Mouse (Mus musculus) cerebellum, adult 18-20 months (tissue): Measurements from ENCODE around the gene Prss57.
"Not testable (repeated sequence)": the region's sequence is repeated elsewhere in the genome, so short reads cannot be mapped to it uniquely, and the experiment has no call there.

Experiments used
- DNase-seq, 2 experiments: peaks; one replicate each; pipeline ENCODE4 v3.0.0; 2021

Gene Prss57

DNA sequence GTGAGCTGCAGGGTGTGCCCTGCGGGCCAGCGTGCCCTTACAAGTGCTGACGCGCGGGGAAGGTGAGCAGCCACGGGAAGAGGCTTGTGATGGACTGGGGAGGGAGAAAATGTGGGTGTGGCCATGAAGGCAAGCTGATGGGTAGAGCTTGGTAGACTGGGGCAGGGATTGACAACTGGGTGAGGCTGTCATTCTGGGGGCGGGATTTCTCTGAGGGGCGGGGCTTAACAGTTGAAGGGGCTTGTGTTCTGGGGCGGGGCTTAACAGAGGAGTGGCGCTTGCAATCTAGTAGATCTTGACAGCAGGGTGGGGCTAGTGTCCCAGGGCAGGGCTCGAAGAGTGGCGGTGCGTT lies 10.1 kb downstream of the Prss57 start:
- DNase-seq = no peak

DNA sequence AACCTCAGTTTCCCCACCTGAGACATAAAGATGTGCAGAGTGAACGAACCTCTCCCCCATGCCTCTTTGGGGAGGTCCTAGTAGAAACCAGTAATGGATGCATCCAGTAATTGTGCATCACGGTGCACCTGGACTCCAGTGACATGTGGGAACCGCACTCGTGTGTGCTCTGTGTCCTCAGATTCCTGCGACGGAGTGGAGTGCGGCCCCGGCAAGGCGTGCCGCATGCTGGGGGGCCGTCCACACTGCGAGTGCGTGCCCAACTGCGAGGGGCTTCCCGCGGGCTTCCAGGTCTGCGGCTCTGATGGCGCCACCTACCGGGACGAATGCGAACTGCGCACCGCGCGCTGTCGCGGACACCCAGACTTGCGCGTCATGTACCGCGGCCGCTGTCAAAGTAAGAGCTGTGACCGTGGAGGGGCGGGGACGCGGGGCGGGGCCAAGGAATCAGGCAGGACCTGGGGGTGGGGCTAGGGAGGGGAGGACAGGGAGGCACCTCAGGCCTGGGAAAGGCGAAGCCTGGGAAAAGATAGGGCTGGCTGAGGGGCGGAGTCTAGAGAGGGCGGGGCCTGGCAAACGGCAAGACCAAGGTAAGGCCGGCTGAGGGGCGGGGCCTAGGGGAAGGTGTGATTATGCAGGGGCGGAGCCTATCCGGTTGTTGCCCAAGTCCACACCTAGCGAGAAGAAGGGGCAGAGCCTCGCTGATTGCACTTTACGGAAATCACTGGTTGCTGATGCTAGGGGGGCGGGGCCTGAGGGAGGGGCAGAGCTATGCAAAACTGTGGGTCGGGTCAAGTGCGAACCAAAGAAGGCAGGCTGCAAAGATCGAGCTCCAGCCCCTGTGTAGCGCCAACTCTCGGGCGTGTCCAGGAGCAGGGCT lies 10.7 kb downstream of the Prss57 start:
- peak; percentile 96 to 99 for DNase-seq

DNA sequence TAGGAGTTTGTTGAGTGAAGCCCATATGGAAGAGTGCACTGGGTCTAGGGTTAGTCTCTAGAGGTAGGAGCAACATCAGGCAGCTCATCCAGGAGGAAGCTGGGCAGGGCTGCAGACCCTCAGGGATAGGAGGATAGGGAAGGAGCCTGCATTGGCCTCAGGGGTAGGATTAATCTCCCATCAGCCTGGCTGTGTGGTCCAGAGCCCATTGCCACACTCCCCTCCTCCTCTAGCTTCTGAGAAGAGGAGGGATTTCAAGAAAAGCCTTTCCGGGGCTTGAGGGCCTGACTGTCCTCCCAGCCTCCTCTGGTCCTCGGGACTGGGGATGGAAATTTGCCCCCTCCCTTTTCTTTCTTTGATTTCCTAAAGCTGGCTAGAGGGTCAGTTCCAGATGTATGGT lies 11.6 kb downstream of the Prss57 start:
- DNase-seq = no peak

- peak in 1 of 2 experiments; percentile 48 for DNase-seq
Observed at GRCm38 (mm10) chr10:79778006-79778405, 12.8 kb downstream of the Prss57 start.

- no peak for DNase-seq
Observed at GRCm38 (mm10) chr10:79777103-79777531, 13.6 kb downstream of the Prss57 start, which contains the start of gene Fstl3. TSS of gene Fstl3 (plus strand) at chr10:79777272.

- DNase-seq = no peak
Observed at GRCm38 (mm10) chr10:79774486-79775279, 16.1 kb downstream of the Prss57 start.

DNA sequence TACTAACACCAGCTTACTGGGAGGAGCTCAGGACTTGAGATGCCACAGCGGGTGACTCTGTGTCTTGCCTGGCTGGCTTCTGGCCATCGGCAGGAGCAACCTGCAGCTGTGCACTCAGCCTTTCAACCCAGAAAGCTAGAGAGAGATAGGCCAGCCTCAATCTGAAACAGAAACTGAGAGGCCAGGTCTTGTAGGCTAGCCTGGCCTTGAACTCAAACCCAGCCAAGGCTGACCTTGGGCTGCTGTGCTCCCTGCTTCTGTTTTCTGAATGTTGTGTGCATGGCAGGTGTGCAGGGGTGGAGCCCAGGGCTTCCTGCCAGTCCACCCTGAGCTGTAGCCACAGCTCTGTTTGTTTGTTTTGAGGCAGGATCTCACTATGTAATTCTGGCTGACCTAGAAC lies 17.6 kb downstream of the Prss57 start:
- no peak for DNase-seq

- no peak for DNase-seq
Observed at GRCm38 (mm10) chr10:79772320-79772719, 18.4 kb downstream of the Prss57 start.

GRCm38 (mm10) chr10:79769329-79769728 lies 21.4 kb downstream of the Prss57 start:
- no peak for DNase-seq

- DNase-seq = peak; percentile 74 to 82
Observed at GRCm38 (mm10) chr10:79768400-79768799, 22.4 kb downstream of the Prss57 start.

- DNase-seq = peak; percentile 93 to 97
Observed at GRCm38 (mm10) chr10:79767372-79768244, 23.2 kb downstream of the Prss57 start.

- DNase-seq = peak; percentile 97 to 100
Observed at GRCm38 (mm10) chr10:79766508-79767325, 24.0 kb downstream of the Prss57 start, which contains the start of gene Rnf126. TSS of gene Rnf126 (minus strand) at chr10:79766952.

DNA sequence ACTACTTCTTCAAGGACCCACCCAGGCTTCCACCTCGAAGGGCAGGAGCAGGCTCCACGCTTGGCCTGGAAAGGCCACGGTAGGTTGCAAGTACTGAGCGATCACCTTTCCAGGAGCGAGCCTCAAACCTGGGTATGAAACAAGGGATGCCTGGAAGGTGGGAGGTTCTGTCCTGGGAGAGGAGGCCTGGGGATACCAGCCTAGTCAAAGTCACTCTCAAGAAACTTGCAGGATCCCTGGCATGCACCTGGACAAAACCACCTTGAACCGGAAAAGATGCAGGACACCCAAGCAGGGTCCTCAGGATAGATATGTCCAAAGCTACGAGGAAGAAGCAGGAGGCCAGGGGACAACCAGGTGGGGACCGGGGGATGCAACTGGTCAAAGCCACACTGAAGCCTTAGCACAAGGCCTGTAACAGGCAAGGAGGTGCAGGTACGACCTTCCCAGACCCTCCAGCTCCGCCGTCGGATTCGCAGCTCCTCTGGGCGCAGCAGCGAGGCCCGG lies 24.7 kb downstream of the Prss57 start:
- DNase-seq = no peak

- DNase-seq = no peak
Observed at GRCm38 (mm10) chr10:79765228-79765745, 25.5 kb downstream of the Prss57 start.

DNA sequence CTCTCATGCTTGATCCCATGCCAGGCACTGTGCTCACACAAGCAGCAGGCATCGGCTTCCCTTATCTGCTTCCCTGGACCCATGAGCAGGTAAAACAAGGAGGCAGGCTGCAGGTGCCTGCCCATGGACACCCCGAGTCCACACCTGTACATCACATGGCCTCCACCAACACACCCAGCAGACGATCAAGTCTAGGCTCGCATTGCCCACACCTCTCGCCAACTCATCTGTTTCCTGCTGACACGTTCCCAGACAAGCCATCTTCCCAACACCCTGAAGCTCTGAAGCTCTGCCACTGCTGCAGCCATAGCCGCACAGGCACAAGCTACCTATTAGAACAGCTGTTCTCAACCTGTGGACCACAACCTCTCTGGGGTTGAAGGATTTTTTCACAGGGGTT lies 26.5 kb downstream of the Prss57 start:
- DNase-seq = no peak

- DNase-seq = no peak
Observed at GRCm38 (mm10) chr10:79762875-79763274, 27.9 kb downstream of the Prss57 start.

GRCm38 (mm10) chr10:79760603-79761143 lies 30.1 kb downstream of the Prss57 start:
- DNase-seq = no peak

- not testable (repeated sequence) for DNase-seq
Observed at GRCm38 (mm10) chr10:79759675-79760074, 31.1 kb downstream of the Prss57 start.

GRCm38 (mm10) chr10:79756660-79757059 lies 34.1 kb downstream of the Prss57 start:
- DNase-seq = peak in 1 of 2 experiments; percentile 4

DNA sequence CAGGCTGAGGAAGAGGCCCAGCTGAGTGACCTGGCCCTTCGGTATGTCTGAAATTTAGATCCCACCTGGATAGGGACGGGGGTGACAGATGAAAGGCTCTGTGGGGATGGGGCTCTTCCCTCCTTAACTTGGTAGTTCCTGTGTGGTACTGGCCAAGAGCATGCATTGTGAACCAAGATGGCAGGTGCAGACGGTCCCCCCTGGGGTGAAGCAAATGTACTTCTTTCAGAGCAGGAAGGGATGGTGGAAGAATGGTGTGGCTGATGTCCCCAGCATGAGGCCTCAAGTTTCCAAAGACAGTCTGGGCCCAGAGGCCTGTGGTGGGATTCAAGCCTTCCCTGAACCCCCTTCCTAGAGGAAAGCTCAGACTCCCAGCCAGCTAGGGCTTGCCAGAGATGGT lies 34.9 kb downstream of the Prss57 start:
- DNase-seq = no peak
